Mouse (Mus musculus) cerebellum, postnatal 10 days (tissue): ENCODE measurements around the gene Arl6ip1.
"Not testable (repeated sequence)": the region's sequence is repeated elsewhere in the genome, so short reads cannot be mapped to it uniquely, and the experiment has no call there.

Source experiments
- DNase-seq, 2 experiments: peaks; one replicate each; pipeline ENCODE4 v3.0.0; 2021; ENCODE audit warnings: mixed read lengths in 2 of 2

Gene Arl6ip1

GRCm38 (mm10) chr7:118129430-118130041 lies at the start of gene Arl6ip1:
Arl6ip1 (minus strand) TSS chr7:118129662.
- peak; percentile 97 to 98 for DNase-seq

DNA sequence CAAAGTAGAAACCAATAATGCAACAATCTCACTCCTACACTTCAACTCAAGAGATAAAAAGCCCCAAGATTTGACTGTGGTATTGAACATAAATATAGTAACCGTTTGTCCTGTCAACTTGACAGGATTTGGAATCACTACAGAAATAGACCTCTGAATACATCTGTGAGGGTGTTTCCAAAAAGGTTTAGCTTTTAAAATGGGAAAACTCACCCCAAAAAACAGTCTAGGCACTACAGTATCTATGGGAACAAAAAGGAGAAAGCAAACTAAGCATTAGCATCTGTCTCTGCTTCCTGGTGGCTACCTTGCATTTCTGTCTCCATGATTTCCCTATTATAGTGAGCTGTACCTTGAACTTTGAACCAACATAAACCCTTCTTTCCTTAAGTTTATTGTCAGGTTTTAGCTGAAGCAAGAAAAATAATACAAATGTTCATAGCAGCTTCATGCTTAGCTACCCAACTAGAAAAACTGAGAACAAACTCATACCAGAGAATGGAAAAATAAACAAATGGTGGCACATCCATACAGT lies 46.4 kb upstream of the Arl6ip1 start:
- DNase-seq, result no peak

GRCm38 (mm10) chr7:118170125-118170524 lies 40.7 kb upstream of the Arl6ip1 start:
- not testable (repeated sequence) for DNase-seq

- DNase-seq, result no peak
Measured at GRCm38 (mm10) chr7:118163006-118163405, 33.5 kb upstream of the Arl6ip1 start.

DNA sequence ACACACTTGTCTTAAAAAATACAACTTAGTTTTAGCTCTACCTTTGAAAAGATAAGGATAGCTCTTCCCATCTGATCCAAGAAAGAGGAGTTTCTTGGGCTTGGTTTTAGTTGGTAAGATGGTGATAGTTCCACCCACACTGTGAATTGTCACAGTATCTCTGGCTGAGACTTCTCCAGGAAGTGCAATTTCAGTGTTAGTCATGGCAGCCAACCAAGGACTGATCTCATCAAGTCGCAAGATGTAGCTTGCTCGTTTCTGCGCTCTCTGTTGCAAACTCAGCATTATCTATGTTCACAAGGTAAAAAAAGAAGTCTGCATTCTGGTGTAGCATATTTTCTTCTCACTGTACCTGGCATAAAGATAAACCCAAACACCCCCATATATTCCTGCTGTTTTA lies 30.7 kb upstream of the Arl6ip1 start:
- no peak for DNase-seq

GRCm38 (mm10) chr7:118156461-118156860 lies 27.0 kb upstream of the Arl6ip1 start:
- DNase-seq, result no peak

DNA sequence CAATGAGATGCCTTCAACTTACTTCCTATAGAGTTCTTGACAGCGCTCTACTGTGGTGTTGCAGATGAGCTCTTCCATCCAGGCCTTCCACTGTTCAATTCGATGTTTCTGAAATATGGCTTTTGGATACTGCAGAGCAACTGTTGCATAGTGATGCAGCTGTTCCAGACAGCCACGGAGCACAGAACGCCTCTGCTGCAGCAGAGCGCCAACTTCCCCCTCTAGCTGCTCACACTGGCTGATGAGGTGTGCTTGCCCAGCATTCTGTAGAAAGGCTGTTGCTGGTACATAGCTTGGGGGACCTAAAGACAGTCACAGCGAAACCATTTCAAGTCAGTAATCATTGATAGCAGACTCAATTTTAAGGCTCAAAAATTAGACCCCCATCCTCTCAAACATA lies 24.7 kb upstream of the Arl6ip1 start:
- no peak for DNase-seq

- no peak for DNase-seq
Measured at GRCm38 (mm10) chr7:118143602-118144001, 14.1 kb upstream of the Arl6ip1 start.

DNA sequence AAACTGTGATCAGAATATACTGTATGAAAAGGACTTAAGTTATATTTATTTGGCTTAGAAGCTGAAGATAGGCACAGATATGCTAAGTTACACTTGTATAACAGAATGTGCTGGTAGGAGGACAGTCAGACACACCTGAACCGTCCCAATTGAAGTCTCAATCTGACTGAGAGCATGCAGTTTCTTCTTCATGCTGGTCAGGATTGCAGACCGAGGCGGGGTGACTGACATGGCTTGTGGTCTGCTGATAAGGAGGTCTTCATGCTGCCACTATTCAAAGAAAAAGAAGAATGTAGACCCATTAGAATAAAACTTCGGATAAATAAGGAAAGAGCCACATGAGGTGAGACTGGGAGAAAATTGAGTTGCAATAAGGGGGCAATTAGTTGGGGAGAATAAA lies 13.7 kb upstream of the Arl6ip1 start:
- DNase-seq, result no peak

GRCm38 (mm10) chr7:118141271-118141670 lies 11.8 kb upstream of the Arl6ip1 start:
- DNase-seq, result no peak

DNA sequence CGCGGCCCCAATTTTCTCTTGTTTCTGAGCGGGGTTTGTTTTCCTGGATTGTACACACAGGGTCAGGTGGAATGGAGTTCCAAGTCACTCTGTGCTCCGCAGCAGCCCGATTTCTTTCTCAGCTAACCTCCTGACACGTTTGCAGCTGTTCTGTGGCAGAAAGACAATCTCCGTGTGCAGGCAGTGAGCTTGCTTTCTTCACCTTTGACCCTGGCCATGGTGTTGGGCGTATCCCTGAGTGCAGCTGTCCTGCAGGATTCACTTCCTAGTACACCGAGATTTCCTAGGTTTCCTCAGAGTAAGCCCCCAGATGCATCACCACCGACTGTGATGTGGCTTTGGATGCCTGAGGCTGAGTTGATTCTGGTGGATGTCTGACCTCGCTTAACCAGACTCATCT lies 5.7 kb upstream of the Arl6ip1 start:
- DNase-seq, result no peak

DNA sequence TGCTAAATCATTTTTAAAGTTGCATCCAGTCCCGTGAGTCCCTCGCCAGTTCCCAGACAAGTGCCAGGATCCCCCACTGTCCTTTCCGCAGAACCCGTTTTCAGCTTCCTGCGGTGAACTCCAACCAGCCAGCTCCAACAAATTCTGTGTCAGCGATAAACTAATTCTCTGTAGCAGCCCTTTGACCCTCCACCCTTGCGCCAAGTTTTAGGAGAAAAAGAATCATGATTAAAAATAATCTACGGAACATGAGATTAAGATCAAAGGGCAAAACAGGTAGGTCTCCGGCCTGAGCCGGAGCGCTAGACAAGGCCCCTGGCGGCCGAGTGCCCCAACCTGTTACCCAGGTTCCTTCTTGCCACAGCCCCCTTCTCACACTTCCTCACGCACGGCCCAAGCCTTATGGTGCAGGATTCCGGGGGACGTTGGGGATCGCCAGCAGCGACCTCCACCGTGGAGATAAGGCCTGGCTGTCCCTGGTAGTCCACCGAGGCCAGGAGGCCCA lies 485 bp downstream of the Arl6ip1 start:
- peak; percentile 58 to 63 for DNase-seq

DNA sequence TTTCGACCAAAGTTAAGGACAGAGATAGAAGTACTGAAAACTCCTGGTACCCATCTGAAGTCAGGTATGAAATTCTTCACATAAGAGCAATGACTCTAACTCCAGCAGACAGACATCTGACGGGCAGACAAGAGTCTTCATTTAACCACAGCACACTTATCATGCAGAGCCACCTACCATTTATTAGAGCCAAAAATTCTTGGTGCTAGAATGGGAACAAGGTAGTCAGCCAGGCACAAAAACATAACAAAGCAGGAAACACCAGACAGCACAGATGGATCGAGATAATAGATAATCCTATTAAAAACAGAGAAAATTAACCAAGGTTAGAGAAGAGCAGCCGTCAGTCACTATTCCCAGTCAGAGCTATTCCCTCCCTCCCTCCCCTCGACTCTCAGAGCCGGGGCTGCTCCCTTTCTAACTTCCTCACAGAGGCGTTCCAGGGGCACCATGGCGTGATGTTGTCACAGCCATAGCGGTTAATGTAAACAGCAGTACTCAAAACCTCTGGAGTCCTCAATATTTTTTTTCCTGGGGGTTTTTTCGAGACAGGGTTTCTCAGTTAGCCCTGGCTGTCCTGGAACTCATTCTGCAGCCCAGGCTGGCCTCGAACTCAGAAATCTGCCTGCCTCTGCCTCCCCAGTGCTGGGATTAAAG lies 3.1 kb downstream of the Arl6ip1 start:
- DNase-seq, result no peak

DNA sequence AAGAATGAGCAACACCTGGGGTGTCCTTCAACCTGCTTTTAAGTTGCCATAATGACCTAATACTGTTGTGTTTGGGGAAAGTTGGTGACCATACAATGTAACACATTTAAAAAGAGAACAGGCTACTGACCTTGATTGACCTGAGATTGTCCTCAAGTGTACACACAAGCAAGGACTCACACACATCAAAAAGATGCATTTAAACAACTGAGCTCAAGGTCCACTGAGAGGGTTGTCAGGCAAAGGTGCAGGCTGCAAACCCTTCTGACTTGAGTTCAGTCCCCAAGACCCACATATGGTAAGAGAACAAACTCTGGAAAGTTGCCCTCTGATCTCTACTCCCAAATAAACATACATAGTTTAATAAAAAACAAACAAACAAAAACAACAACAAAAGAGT lies 3.7 kb downstream of the Arl6ip1 start:
- DNase-seq, result no peak

GRCm38 (mm10) chr7:118123512-118124411 lies 5.7 kb downstream of the Arl6ip1 start:
- DNase-seq, result no peak

DNA sequence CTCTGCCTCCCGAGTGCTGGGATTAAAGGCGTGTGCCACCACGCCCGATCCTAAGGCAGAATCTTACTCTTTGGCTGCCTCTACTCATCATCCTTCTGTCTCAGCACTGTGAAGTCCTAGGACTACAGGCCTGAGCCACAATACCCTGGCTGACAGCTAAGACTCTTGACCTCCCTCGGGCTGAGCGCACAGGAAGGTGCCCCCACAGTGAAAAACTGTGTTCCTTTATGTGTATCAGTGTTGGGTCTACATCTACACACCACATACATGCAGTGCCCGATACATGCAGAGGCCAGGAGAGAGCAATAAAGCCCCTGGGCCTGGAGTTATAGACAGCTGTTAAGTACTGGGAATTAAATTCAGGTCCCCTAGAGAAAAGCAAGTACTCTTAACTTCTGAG lies 7.2 kb downstream of the Arl6ip1 start:
- no peak for DNase-seq

DNA sequence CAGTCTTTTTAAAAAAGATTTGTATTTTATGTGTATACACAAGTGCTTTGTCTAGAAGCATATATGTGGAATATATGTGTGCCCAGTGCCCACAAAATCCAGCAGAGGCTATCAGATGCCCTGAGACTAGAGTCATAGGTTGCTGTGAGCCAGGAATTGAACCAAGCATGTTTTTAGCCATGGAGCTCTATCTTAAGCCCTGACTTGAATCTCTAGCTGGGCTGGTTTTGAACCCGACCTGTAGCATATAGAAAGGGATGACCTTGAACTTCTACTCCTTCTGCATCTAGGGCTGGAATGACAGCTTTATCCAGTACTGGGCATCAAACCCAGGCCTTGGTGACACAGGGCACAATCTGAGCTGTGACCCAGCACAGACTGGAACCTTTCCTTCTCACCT lies 8.8 kb downstream of the Arl6ip1 start:
- DNase-seq, result no peak

DNA sequence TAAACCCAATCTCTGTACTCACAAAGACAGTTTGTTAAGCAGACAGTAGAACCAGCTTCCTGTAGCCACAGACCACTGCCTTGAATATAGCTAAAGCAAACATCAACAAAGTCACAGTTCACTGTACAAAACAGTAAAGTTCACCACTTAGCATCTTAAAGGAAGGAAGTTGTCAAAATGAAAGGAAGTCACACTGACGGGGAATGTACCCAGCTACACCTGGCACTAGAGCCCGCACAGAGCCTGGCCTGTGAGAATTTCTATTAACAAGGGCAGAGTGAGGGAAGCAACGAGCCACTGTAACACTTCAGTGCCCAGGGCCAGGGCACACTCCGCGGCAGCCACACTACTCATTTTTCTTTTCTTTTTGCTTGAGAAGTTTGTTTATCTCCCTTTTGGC lies 9.5 kb downstream of the Arl6ip1 start:
- no peak for DNase-seq

DNA sequence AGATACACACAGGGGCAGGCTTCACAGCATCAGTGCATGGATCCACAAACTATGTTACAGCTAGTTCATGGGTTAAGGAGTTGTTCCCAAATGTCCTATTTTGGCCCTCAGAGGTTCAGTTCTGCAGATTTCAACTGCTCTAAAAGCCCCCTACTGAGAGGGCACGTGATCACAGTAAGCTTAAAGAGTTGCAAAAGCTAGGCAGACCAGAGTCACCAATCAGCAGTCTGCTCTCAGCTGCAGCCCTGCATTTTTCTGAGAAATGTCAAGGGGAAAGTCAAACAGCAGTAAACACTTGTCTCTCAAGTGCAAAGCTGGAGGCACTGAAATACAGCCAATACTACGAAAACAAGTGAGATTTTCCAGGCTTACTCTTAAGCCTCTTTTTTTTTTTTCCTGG lies 10.3 kb downstream of the Arl6ip1 start:
- no peak for DNase-seq

GRCm38 (mm10) chr7:118118426-118118825 lies 11.0 kb downstream of the Arl6ip1 start:
- DNase-seq, result no peak

GRCm38 (mm10) chr7:118117539-118118210 lies 11.8 kb downstream of the Arl6ip1 start:
- DNase-seq, result no peak

DNA sequence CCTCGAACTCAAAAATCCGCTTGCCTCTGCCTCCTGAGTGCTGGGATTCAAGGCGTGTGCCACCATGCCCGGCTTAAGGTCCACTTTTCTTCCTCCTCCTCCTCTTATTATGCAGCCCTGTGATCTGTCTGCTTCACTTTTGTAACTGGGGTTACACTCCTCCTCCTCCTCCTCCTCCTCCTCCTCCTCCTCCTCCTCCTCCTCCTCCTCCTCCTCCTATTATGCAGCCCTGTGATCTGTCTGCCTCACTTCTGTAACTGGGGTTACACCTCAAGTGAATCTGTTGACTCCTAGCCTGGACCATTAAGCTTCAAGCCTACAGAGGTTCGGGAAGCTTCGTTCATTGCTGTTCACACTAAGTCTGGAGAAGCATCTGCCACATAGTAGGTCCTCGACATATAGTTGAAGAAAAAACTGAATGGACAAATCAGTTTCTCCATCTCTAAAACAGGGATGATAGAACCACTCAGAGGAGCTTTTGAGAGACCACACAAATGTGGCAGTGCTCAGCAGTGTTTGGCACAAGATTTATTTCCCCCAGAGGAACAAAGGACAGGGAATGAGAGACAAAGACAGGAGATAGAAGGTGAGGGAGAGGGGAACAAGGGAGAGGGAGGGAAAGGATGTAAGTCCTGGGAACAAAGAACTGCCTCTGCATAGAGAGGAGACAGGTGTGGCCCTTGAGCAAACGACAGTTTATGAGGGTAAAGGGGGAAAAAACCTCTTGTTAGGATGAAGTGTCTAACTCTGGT lies 12.5 kb downstream of the Arl6ip1 start:
- no peak for DNase-seq
